Mouse (Mus musculus) midbrain, postnatal 0 days (tissue): ENCODE measurements around the gene Cdh4. TPM values are rescaled to one million over a fixed set of nuclear protein-coding genes. Genes with fewer than 3 reads are reported as not detected.

Experiments
- ATAC-seq: fragments of 200-750 bp; cut with Nextera tagmentation; 2 replicates; pipeline ENCODE4 v1.8.0; 2017; ENCODE audit warnings: moderate number of reproducible peaks, mild to moderate bottlenecking, moderate TSS enrichment, moderate library complexity; ENCODE audit not compliant: low FRiP score
- DNase-seq: peaks from one replicate; pipeline ENCODE4 v3.0.0-alpha.2; 2015; ENCODE audit warnings: low spot score
- H3K27ac ChIP-seq: fragments of 300-500 bp; sonication (generic); 2 replicates; pipeline ENCODE4 v1.5.1; 2014; ENCODE audit warnings: low read depth, mild to moderate bottlenecking, low read length, mixed read lengths
- H3K27me3 ChIP-seq: fragments of 300-500 bp; sonication (generic); 2 replicates; pipeline ENCODE4 v1.6.1; 2014; ENCODE audit warnings: low read length, control low read depth, mixed read lengths; ENCODE audit not compliant: insufficient read depth
- H3K36me3 ChIP-seq: fragments of 300-500 bp; sonication (generic); 2 replicates; pipeline ENCODE4 v1.6.1; 2014; ENCODE audit warnings: low read length, control low read depth, mixed read lengths; ENCODE audit not compliant: insufficient read depth
- H3K4me1 ChIP-seq: fragments of 300-500 bp; sonication (generic); 2 replicates; pipeline ENCODE4 v1.6.1; 2014; ENCODE audit warnings: mild to moderate bottlenecking, control low read depth, antibody characterized with exemption, low read length, mixed read lengths; ENCODE audit not compliant: insufficient read depth
- H3K4me2 ChIP-seq: fragments of 300-500 bp; sonication (generic); 2 replicates; pipeline ENCODE4 v1.6.1; 2014; ENCODE audit warnings: low read depth, mild to moderate bottlenecking, low read length, mixed read lengths; ENCODE audit not compliant: poor library complexity, severe bottlenecking
- H3K4me3 ChIP-seq: fragments of 300-500 bp; sonication (generic); 2 replicates; pipeline ENCODE4 v1.5.1; 2014; ENCODE audit warnings: low read depth, mild to moderate bottlenecking, low read length, moderate library complexity
- H3K9ac ChIP-seq: fragments of 300-500 bp; sonication (generic); replicated peaks from 2 replicates; pipeline ENCODE4 v1.6.1; 2014; ENCODE audit warnings: mild to moderate bottlenecking, low read length, moderate library complexity, mixed read lengths; ENCODE audit not compliant: poor library complexity, severe bottlenecking
- H3K9me3 ChIP-seq: fragments of 300-500 bp; sonication (generic); 2 replicates; pipeline ENCODE4 v1.6.1; 2016; ENCODE audit warnings: low read length, control low read depth
- CTCF ChIP-seq: IDR thresholded peaks from 2 replicates; pipeline ENCODE4 v1.5.1; 2016; ENCODE audit warnings: antibody characterized with exemption, mild to moderate bottlenecking
- WGBS: fragments of 180-500 bp; shearing (Covaris S2); extraction: QIAGEN DNeasy Blood & Tissue Kit; methylation state at CpG from one replicate; pipeline ENCODE4 v1.1.7; 2014; 5-methylcytosine and 5-hydroxymethylcytosine counted together
- polyA plus RNA-seq: library from polyadenylated mRNA; unstranded; fragments of >200 nt; fragmentation: Nextera tagmentation; extraction: Ambion mirVana; gene quantifications from 2 replicates; pipeline ENCODE4 v1.2.1, GENCODE M21; 2015
- total RNA-seq: library from RNA; depleted of rRNA; stranded (reverse); fragments of >200 nt; gene quantifications from 2 replicates; pipeline ENCODE4 v1.2.3, GENCODE M21; 2014

Gene Cdh4
- total and polyA plus RNA-seq, 2 experiments from 2014 or later, result 64.9 to 86.6 TPM

DNA sequence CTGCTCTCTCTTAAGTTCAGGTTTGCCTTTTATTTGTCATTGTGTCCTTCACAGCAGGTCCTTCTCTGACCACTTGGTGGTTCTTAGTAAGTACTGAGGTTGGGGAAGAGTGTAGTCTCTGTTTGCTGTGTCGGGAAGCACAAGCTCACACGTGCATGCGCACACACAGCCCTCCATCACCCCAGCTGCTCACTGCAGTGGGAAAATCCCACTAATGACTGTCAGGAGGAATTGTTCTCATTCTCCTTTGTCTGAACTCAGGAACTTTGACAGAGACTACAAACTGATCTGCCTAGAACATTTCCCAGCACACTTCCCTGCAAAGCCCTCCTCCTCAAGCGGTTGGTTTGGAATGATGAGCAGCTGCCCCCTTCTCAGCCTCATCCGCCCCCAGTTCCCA is 79.2 kb downstream of the Cdh4 start:
- DNase-seq, result no peak
- no peak for ATAC-seq
- H3K9ac ChIP-seq, result no peak overlapping the region
- H3K27ac ChIP-seq, result no peak overlapping the region
- no peaks in the 10 kb centered on the region for H3K36me3 ChIP-seq
- no peak overlapping the region for H3K4me2 ChIP-seq
- H3K9me3 ChIP-seq, result no peaks in the 10 kb centered on the region
- H3K27me3 ChIP-seq, result no peaks in the 10 kb centered on the region
- TF ChIP-seq CTCF, result no peak; the same call in 1 of the 2 replicates
- H3K4me3 ChIP-seq, result no peak overlapping the region
- peaks cover 20% of the 10 kb centered on the region for H3K4me1 ChIP-seq
- 49% methylated on average over 5 of the region's 5 CpGs for WGBS

DNA sequence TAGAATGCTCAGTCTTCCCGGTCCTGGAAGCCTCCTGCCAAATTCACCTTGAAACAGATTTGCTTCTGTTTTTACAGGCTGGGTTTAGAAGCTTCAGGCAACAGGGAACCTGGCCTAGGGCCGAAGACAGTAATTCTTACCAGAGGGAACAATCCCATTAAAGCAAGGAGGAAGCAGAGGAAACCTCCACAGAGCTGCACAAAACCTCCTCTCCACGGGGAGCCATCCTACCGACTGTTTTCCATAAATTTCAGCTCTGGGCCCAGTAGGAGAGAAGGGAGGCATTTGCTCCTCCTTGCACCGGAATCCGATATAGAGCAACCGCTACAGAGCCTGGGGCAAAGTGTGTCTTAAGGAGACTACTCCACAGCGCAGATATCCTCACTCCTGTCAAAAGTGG is 79.9 kb downstream of the Cdh4 start:
- no peaks in the 10 kb centered on the region for H3K27me3 ChIP-seq
- H3K4me1 ChIP-seq, result peaks cover 20% of the 10 kb centered on the region
- WGBS, result 15% methylated on average over 8 of the region's 8 CpGs
- DNase-seq (no peak), ATAC-seq (no peak)
- no peaks in the 10 kb centered on the region for H3K9me3 ChIP-seq
- no peak for TF ChIP-seq CTCF
- H3K9ac ChIP-seq, result no peak overlapping the region
- H3K4me3 ChIP-seq, result no peak overlapping the region
- no peak overlapping the region for H3K4me2 ChIP-seq
- H3K36me3 ChIP-seq, result no peaks in the 10 kb centered on the region
- H3K27ac ChIP-seq, result no peak overlapping the region

DNA sequence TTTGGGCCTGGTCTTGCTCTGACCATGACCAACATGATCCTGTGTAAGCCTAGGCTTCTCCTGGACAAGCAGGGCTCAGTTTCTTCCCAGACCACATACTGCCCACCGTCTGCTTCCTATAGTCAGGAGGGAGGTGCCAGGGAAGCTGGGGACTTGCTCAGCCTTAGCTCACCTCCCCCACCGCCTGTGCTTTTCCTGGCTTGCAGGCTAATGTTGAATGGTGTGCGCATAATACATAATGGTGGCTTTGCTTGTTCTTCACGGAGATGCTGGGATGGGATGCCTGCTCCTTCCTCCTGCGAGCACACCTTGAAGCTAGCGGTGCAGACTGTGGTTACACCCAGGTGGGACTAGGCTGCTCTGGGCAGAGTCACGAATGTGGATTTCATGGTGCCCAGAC is 84.7 kb downstream of the Cdh4 start:
- H3K36me3 ChIP-seq, result no peaks in the 10 kb centered on the region
- WGBS, result 67% methylated on average over 7 of the region's 7 CpGs
- TF ChIP-seq CTCF, result no peak
- no peaks in the 10 kb centered on the region for H3K9me3 ChIP-seq
- H3K4me2 ChIP-seq, result no peak overlapping the region
- H3K9ac ChIP-seq, result no peak overlapping the region
- DNase-seq (no peak), ATAC-seq (no peak)
- no peaks in the 10 kb centered on the region for H3K27me3 ChIP-seq
- no peak overlapping the region for H3K27ac ChIP-seq
- H3K4me3 ChIP-seq, result no peak overlapping the region
- H3K4me1 ChIP-seq, result 0 out of 2 replicates have a peak, but pooled peaks cover 4% of the 10 kb centered on the region

DNA sequence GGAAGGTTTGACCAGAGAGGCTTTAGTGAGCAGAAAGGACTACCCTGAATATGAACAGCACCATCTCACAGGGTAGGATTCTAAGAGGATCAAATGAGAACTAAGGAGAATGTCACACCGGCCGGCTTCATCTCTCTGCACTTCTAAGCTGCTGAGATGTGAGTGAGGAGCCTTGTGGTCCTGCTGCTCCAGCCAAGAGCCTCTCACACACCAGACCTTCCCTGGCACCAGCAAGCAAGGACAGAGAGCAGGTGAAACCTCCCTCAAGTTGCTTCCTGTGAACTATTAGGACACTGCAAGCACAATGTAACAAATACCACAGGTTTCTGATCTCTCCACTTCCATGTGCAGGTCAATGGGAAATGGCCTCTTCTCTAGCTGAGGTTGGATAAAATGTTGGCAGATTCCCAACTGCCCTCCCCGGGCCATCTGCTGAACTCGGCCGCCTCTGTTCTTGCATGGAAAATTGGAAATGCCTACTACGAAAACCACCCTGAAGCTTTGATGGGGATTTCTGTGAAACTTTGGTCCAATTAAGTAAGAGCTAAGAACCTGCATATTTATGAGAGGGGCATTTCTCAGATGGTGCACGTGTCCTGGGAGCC is 88.3 kb downstream of the Cdh4 start:
- no peak overlapping the region for H3K4me2 ChIP-seq
- H3K27me3 ChIP-seq, result no peaks in the 10 kb centered on the region
- no peak overlapping the region for H3K4me3 ChIP-seq
- DNase-seq (peak; percentile 53), ATAC-seq (no peak)
- 0 out of 2 replicates have a peak, but pooled peaks cover 3% of the 10 kb centered on the region for H3K4me1 ChIP-seq
- TF ChIP-seq CTCF, result no peak
- no peak overlapping the region for H3K27ac ChIP-seq
- H3K9me3 ChIP-seq, result no peaks in the 10 kb centered on the region
- no peaks in the 10 kb centered on the region for H3K36me3 ChIP-seq
- WGBS, result 41% methylated on average over 7 of the region's 7 CpGs
- no peak overlapping the region for H3K9ac ChIP-seq

DNA sequence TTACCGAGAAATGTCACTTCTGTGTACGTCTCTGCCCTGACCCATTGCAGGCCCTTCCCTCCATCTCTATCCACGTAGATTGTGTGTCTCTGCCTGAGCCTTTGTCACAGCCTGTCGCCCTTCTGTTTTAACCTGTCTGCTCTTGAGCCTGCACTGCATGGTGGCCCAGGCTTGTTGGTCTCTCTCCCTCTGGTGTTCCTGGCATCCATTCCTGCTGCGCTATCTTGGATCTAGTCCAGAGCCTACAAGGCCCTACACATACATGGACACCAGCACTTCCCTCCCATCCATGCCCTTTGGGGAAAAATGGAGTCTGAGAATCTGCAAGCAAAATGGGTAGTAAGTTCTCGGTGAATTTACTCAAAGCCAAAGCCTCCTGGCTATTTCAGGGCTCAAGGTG is 91.0 kb downstream of the Cdh4 start:
- Histone ChIP-seq H3K27me3 (no peaks in the 10 kb centered on the region), H3K36me3 (no peaks in the 10 kb centered on the region), H3K9me3 (no peaks in the 10 kb centered on the region), H3K9ac (no peak overlapping the region), H3K4me1 (peaks cover 10% of the 10 kb centered on the region), H3K27ac (no peak overlapping the region), H3K4me3 (no peak overlapping the region), H3K4me2 (no peak overlapping the region)
- WGBS, result 87% methylated on average over 6 of the region's 6 CpGs
- ATAC-seq (no peak), DNase-seq (no peak)
- no peak for TF ChIP-seq CTCF

DNA sequence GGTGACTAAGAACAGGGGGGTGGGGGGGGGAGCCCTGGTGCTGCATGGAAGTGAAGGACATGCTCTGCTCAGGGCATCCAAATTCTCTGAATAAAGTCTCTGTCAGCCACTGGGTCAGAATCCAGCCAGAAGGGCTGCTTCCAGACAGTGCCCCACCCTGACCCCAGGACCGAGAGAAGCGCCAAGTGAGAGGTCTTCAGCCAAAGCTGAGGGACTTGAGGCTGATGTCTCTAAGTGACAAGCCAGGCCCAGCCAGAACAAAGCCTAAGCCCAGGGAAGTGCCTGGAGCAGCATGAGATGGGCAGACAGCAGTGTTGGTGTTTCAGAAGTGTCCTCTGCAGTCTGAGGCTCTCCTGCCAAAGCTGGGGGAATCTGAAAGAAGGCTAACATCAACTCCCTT is 91.7 kb downstream of the Cdh4 start:
- Histone ChIP-seq H3K4me1 (peaks cover 10% of the 10 kb centered on the region), H3K4me3 (no peak overlapping the region), H3K27ac (no peak overlapping the region), H3K9me3 (no peaks in the 10 kb centered on the region), H3K4me2 (no peak overlapping the region), H3K27me3 (no peaks in the 10 kb centered on the region), H3K36me3 (no peaks in the 10 kb centered on the region), H3K9ac (no peak overlapping the region)
- 78% methylated on average over 2 of the region's 2 CpGs for WGBS
- no peak for TF ChIP-seq CTCF
- DNase-seq (no peak), ATAC-seq (no peak)
